Mouse (Mus musculus) MEL (cell line): ENCODE data around the gene Haus3.

ENCODE experiments used
- CTCF ChIP-seq, 3 experiments: IDR thresholded peaks in 2 of 3; conservative IDR thresholded peaks in 1 of 3; 2 replicates each; pipeline ENCODE4 v1.5.1; 2011 to 2012; ENCODE audit warnings: low read length in 3 of 3, low read depth in 2 of 3, mild to moderate bottlenecking in 2 of 3, improper control_type of control experiment in 1 of 3, inconsistent platforms in 1 of 3, mixed read lengths in 1 of 3, moderate library complexity in 1 of 3; ENCODE audit not compliant: control insufficient read depth in 1 of 3, insufficient read depth in 1 of 3, poor library complexity in 1 of 3, severe bottlenecking in 1 of 3
- E2F4 ChIP-seq: IDR thresholded peaks from 2 replicates; pipeline ENCODE4 v1.6.1; 2011; ENCODE audit warnings: low read depth, low read length, improper control_type of control experiment, borderline replicate concordance
- EP300 ChIP-seq, 2 experiments: IDR thresholded peaks; 2 replicates each; pipeline ENCODE4 v1.6.1; 2011; ENCODE audit warnings: improper control_type of control experiment in 2 of 2, low read length in 2 of 2, low read depth in 1 of 2, mild to moderate bottlenecking in 1 of 2
- JUND ChIP-seq: IDR thresholded peaks from 2 replicates; pipeline ENCODE4 v1.6.1; 2011; ENCODE audit warnings: low read depth, mild to moderate bottlenecking, improper control_type of control experiment, low read length
- KAT2A ChIP-seq: conservative IDR thresholded peaks from 2 replicates; pipeline ENCODE4 v1.6.1; 2012; ENCODE audit warnings: low read depth, low read length, improper control_type of control experiment, inconsistent platforms
- MAFK ChIP-seq: IDR thresholded peaks from 2 replicates; pipeline ENCODE4 v1.6.1; 2011; ENCODE audit warnings: low read depth, mild to moderate bottlenecking, low read length, improper control_type of control experiment, borderline replicate concordance
- MAX ChIP-seq: IDR thresholded peaks from 2 replicates; pipeline ENCODE4 v1.6.1; 2011; ENCODE audit warnings: low read length, improper control_type of control experiment
- MEF2A ChIP-seq: IDR thresholded peaks from 2 replicates; pipeline ENCODE4 v1.6.1; 2014; ENCODE audit warnings: low read depth, mild to moderate bottlenecking, inconsistent platforms, low read length, improper control_type of control experiment; ENCODE audit not compliant: poor library complexity, insufficient replicate concordance, severe bottlenecking; ENCODE audit errors: extremely low read depth
- NRF1 ChIP-seq: IDR thresholded peaks from 2 replicates; pipeline ENCODE4 v1.6.1; 2014; ENCODE audit warnings: low read depth, mild to moderate bottlenecking, inconsistent platforms, low read length, improper control_type of control experiment, moderate library complexity; ENCODE audit not compliant: poor library complexity, insufficient read depth, severe bottlenecking
- POLR2A ChIP-seq, 2 experiments: IDR thresholded peaks; 2 replicates each; pipeline ENCODE4 v1.6.1; 2011 to 2012; ENCODE audit warnings: low read length in 2 of 2, mild to moderate bottlenecking in 2 of 2, control low read depth in 1 of 2, improper control_type of control experiment in 1 of 2, low read depth in 1 of 2, moderate library complexity in 1 of 2; ENCODE audit not compliant: control insufficient read depth in 1 of 2, insufficient read depth in 1 of 2, poor library complexity in 1 of 2
- POLR2AphosphoS2 ChIP-seq: IDR thresholded peaks from 2 replicates; pipeline ENCODE4 v1.6.1; 2011; ENCODE audit warnings: low read length, improper control_type of control experiment

- TF ChIP-seq E2F4: no peak
- no peak for TF ChIP-seq MAFK
- TF ChIP-seq CTCF (IDR thresholded peaks at IDR 0.05 in 2 of 3, conservative IDR thresholded peaks at IDR 0.05 in 1 of 3; ENCODE audit: control insufficient read depth in 1 of 3, insufficient read depth in 1 of 3, low read depth in 2 of 3, low read length in 3 of 3, poor library complexity in 1 of 3, severe bottlenecking in 1 of 3): no peak
- TF ChIP-seq POLR2A (IDR thresholded peaks at IDR 0.05; ENCODE audit: control insufficient read depth in 1 of 2, insufficient read depth in 1 of 2, low read depth in 1 of 2, low read length in 2 of 2, poor library complexity in 1 of 2): no peak
- no peak for TF ChIP-seq JUND
- TF ChIP-seq KAT2A: no peak
- TF ChIP-seq POLR2AphosphoS2: no peak
- no peak for TF ChIP-seq NRF1
- no peak for TF ChIP-seq EP300 (IDR thresholded peaks at IDR 0.05; ENCODE audit: low read depth in 1 of 2, low read length in 2 of 2)
- no peak for TF ChIP-seq MEF2A
- no peak for TF ChIP-seq MAX
These were observed 6.0 kb upstream of the Haus3 start for GRCm38 (mm10) chr5:34175403-34175694.
